Comparison of ENCODE assay signal across 7 mouse cellular contexts in the genomic region with DNA sequence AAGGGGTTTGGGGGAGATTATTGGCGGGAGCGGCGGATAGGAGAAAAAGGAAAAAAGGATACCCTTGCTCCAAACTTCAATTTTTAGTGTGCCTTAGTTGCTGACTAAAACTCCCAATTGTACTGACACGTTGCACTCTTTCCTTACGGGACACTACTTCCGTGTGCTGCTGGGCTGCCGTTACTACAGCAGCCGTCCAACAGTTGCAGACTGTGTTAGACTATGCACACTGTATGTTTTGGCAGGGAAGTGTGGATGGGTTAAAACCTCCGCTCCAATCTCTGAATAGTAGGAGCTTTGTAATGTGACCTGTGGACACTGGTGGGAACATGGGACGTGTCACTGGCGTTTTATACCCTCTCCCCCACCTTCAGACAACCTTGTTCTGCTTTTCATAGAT. TPM values are rescaled to one million over a fixed set of nuclear protein-coding genes. Genes with fewer than 3 reads are reported as not detected.
DNase-seq lines count a peak whose midpoint lies in the region; ATAC-seq and TF ChIP-seq lines count a peak whose summit lies in the region.

No protein-coding gene starts in this region.

- H3K79me2 ChIP-seq in C2C12 (ENCODE audit: control insufficient read depth, insufficient read depth) = peaks cover 88% of the 10 kb centered on the region

- peak overlapping the region; percentile 89 for H3K4me3 ChIP-seq in C2C12 (ENCODE audit: insufficient read depth, poor library complexity, severe bottlenecking)
- H3K4me3 ChIP-seq in forebrain, embryonic 12.5 days (replicated peaks) = peak overlapping the region; percentile 94
- H3K4me3 ChIP-seq in kidney, embryonic 14.5 days (ENCODE audit: low read length) = peak overlapping the region; percentile 95

- peak overlapping the region; percentile 92 for H3K4me2 ChIP-seq in forebrain, embryonic 12.5 days
- peak overlapping the region; percentile 87 for H3K4me2 ChIP-seq in kidney, embryonic 14.5 days (replicated peaks; ENCODE audit: low read depth, low read length)

- H3K4me1 ChIP-seq in forebrain, embryonic 12.5 days = peaks cover 19% of the 10 kb centered on the region
- H3K4me1 ChIP-seq in kidney, embryonic 14.5 days (ENCODE audit: control insufficient read depth, insufficient read depth, low read length) = peaks cover 3% of the 10 kb centered on the region; the same call in 1 of the 2 replicates

- no peaks in the 10 kb centered on the region for H3K9me3 ChIP-seq in forebrain, embryonic 12.5 days
- no peaks in the 10 kb centered on the region for H3K9me3 ChIP-seq in kidney, embryonic 14.5 days (ENCODE audit: control insufficient read depth, low read length)

- peak; percentile 55 for DNase-seq in MN1 (ENCODE audit: low spot score)
- peak; percentile 29 for DNase-seq in yolk sac, embryonic 10.5 days (ENCODE audit: low spot score)
- no peak for DNase-seq in layer of hippocampus, adult 9-10 months (ENCODE audit: low spot score)

- H3K9ac ChIP-seq in forebrain, embryonic 12.5 days = peak overlapping the region; percentile 99
- peak overlapping the region; percentile 99 for H3K9ac ChIP-seq in kidney, embryonic 14.5 days (ENCODE audit: low read depth, low read length)

- no peak for TF ChIP-seq CTCF in C2C12 (IDR thresholded peaks at IDR 0.05; ENCODE audit: control insufficient read depth, insufficient read depth, insufficient read length)

- H3ac ChIP-seq in C2C12 (ENCODE audit: control insufficient read depth, insufficient read length, low read depth) = peak overlapping the region; percentile 43

- WGBS in forebrain, embryonic 12.5 days = under 1% methylated on average over 11 of the region's 11 CpGs
- WGBS in kidney, embryonic 14.5 days = 2% methylated on average over 11 of the region's 11 CpGs

- peaks cover 48% of the 10 kb centered on the region for H3K79me3 ChIP-seq in C2C12 (ENCODE audit: low read depth)

- no peak for ATAC-seq in forebrain, embryonic 12.5 days (ENCODE audit: low FRiP score)
- peak; percentile 39; the same call in 1 of the 2 replicates for ATAC-seq in kidney, embryonic 14.5 days (ENCODE audit: low FRiP score, low TSS enrichment)
- peak; percentile 31; the same call in 1 of the 2 replicates for ATAC-seq in megakaryocyte-erythroid progenitor cell, adult 5-6 weeks (replicated peaks; ENCODE audit: low FRiP score, low TSS enrichment, poor library complexity, severe bottlenecking)

- H3K27me3 ChIP-seq in C2C12 (ENCODE audit: control insufficient read depth, insufficient read depth, insufficient read length) = no peaks in the 10 kb centered on the region
- no peaks in the 10 kb centered on the region for H3K27me3 ChIP-seq in forebrain, embryonic 12.5 days
- no peaks in the 10 kb centered on the region for H3K27me3 ChIP-seq in kidney, embryonic 14.5 days (ENCODE audit: control insufficient read depth, insufficient read depth, low read length)

- peaks cover 10% of the 10 kb centered on the region for H3K36me3 ChIP-seq in C2C12 (ENCODE audit: control insufficient read depth, insufficient read depth)
- H3K36me3 ChIP-seq in forebrain, embryonic 12.5 days (replicated peaks) = peaks cover 7% of the 10 kb centered on the region
- peaks cover 8% of the 10 kb centered on the region for H3K36me3 ChIP-seq in kidney, embryonic 14.5 days (ENCODE audit: control insufficient read depth, insufficient read depth, low read length)

- H3K27ac ChIP-seq in forebrain, embryonic 12.5 days = no peak overlapping the region
- H3K27ac ChIP-seq in kidney, embryonic 14.5 days (ENCODE audit: low read depth, low read length) = no peak overlapping the region

TF ChIP-seq in C2C12, 6 proteins besides CTCF, POLR2A, EP300 and RAD21:
- TF ChIP-seq USF1 (IDR thresholded peaks at IDR 0.05; ENCODE audit: low read depth) (no peak), MAX (IDR thresholded peaks at IDR 0.05) (no peak), CEBPB (IDR thresholded peaks at IDR 0.05; ENCODE audit: low read depth) (no peak), MYOG (IDR thresholded peaks at IDR 0.05; ENCODE audit: control insufficient read depth, extremely low read depth, insufficient read length) (no peak)

RNA-seq across cellular contexts. Expression of a gene that starts 0.9 kb away (rescaled TPM):
- polyA plus RNA-seq in C2C12 (2012; fragmentation: generic; extraction: Trizol) = 7.5 TPM
- polyA plus RNA-seq in forebrain, embryonic 12.5 days (2016; fragmentation: Nextera tagmentation; extraction: Ambion mirVana) = 11.2 and 11.6 TPM in 2 replicates
- polyA plus RNA-seq in kidney, embryonic 14.5 days (2014; fragmentation: Nextera tagmentation; extraction: Ambion mirVana) = 11.3 and 12.0 TPM in 2 replicates
- total RNA-seq in megakaryocyte-erythroid progenitor cell, adult 5-6 weeks (2014; fragmentation: Nextera tagmentation) = 17.1 and 19.2 TPM in 2 replicates
- total RNA-seq in megakaryocyte-erythroid progenitor cell, adult 5-6 weeks (2017) = 11.0 and 13.5 TPM in 2 replicates

RNA-seq across cellular contexts. Expression of a gene that starts 1.4 kb away (rescaled TPM):
- 94.8 TPM for polyA plus RNA-seq in C2C12 (2012; fragmentation: generic; extraction: Trizol)
- 345 and 356 TPM in 2 replicates for polyA plus RNA-seq in forebrain, embryonic 12.5 days (2016; fragmentation: Nextera tagmentation; extraction: Ambion mirVana)
- 275 and 296 TPM in 2 replicates for polyA plus RNA-seq in kidney, embryonic 14.5 days (2014; fragmentation: Nextera tagmentation; extraction: Ambion mirVana)
- total RNA-seq in megakaryocyte-erythroid progenitor cell, adult 5-6 weeks (2014; fragmentation: Nextera tagmentation) = 184 and 218 TPM in 2 replicates
- total RNA-seq in megakaryocyte-erythroid progenitor cell, adult 5-6 weeks (2017) = 218 and 280 TPM in 2 replicates
